In genomic region chr12:102225165-102225564, GRCm38 (mm10) we compare ENCODE assay signal across 27 mouse cellular contexts. TPM values are rescaled to one million over a fixed set of nuclear protein-coding genes. Genes with fewer than 3 reads are reported as not detected.
DNase-seq lines count a peak whose midpoint lies in the region; ATAC-seq lines count a peak whose summit lies in the region.
"Had no signal": no experiment of that assay in that cellular context is flagged by ENCODE, and none has a peak within 500 bp of the region (broad histone marks: within the 10 kb centered on the region; RNA-seq: fewer than 3 reads in every experiment).

No protein-coding gene starts in this region.

- WGBS in forebrain, embryonic 14.5 days: 42% methylated on average over 3 of the region's 3 CpGs
- 53% methylated on average over 3 of the region's 3 CpGs for WGBS in forebrain, embryonic 13.5 days

- H3K4me3 ChIP-seq in forebrain, embryonic 14.5 days (ENCODE audit: low read depth, low read length): no peak overlapping the region
- H3K4me3 ChIP-seq in forebrain, embryonic 13.5 days: no peak overlapping the region
- H3K4me3 ChIP-seq: embryonic facial prominence, embryonic 10.5 days; embryonic facial prominence, embryonic 15.5 days; heart, embryonic 10.5 days; hindbrain, embryonic 10.5 days; hindbrain, embryonic 15.5 days; intestine, embryonic 15.5 days; liver, embryonic 15.5 days; lung, embryonic 15.5 days; midbrain, embryonic 10.5 days; midbrain, embryonic 15.5 days had no signal

- no peaks in the 10 kb centered on the region for H3K4me1 ChIP-seq in forebrain, embryonic 14.5 days (ENCODE audit: control insufficient read depth, insufficient read depth, low read length)
- no peaks in the 10 kb centered on the region for H3K4me1 ChIP-seq in forebrain, embryonic 13.5 days
- H3K4me1 ChIP-seq: embryonic facial prominence, embryonic 10.5 days; embryonic facial prominence, embryonic 15.5 days; heart, embryonic 10.5 days; hindbrain, embryonic 10.5 days; hindbrain, embryonic 15.5 days; intestine, embryonic 15.5 days; liver, embryonic 15.5 days; lung, embryonic 15.5 days; midbrain, embryonic 10.5 days; midbrain, embryonic 15.5 days had no signal

- no peak overlapping the region for H3K27ac ChIP-seq in forebrain, embryonic 14.5 days (ENCODE audit: low read depth, low read length)
- H3K27ac ChIP-seq in forebrain, embryonic 13.5 days: no peak overlapping the region
- H3K27ac ChIP-seq: embryonic facial prominence, embryonic 10.5 days; embryonic facial prominence, embryonic 15.5 days; heart, embryonic 10.5 days; hindbrain, embryonic 10.5 days; hindbrain, embryonic 15.5 days; intestine, embryonic 15.5 days; liver, embryonic 15.5 days; lung, embryonic 15.5 days; midbrain, embryonic 10.5 days; midbrain, embryonic 15.5 days had no signal

- no peaks in the 10 kb centered on the region for H3K27me3 ChIP-seq in forebrain, embryonic 14.5 days (replicated peaks; ENCODE audit: control insufficient read depth, insufficient read depth, low read length)
- no peaks in the 10 kb centered on the region for H3K27me3 ChIP-seq in forebrain, embryonic 13.5 days
- H3K27me3 ChIP-seq: embryonic facial prominence, embryonic 15.5 days; hindbrain, embryonic 15.5 days; intestine, embryonic 15.5 days; liver, embryonic 15.5 days; lung, embryonic 15.5 days; midbrain, embryonic 15.5 days had no signal

- DNase-seq in forebrain, embryonic 14.5 days (ENCODE audit: low spot score): peak; percentile 64
- peak; percentile 34 for DNase-seq in heart, postnatal 4 days
- DNase-seq in heart, adult 9 months (ENCODE audit: low spot score in 2 of 2): no peak
- DNase-seq in lung, postnatal 10 days: peak; percentile 46
- no peak for DNase-seq in lung, postnatal 25 days (ENCODE audit: low spot score)
- no peak for DNase-seq in spleen, postnatal 36 days (ENCODE audit: low spot score in 2 of 2)
- DNase-seq: adrenal gland, postnatal 14 days; cerebellum, adult 11-12 months; cerebellum, adult 9-11 months; gastrocnemius, postnatal 10 days; kidney, adult 2 months; kidney, postnatal 4 days; right cerebral cortex, postnatal 25 days; thymus, adult 2 months; thymus, postnatal 4 days had no signal

- ATAC-seq in forebrain, embryonic 14.5 days: no peak; the same call in 1 of the 2 replicates
- no peak for ATAC-seq in forebrain, embryonic 13.5 days
- ATAC-seq: intestine, embryonic 15.5 days; midbrain, embryonic 15.5 days had no signal

- no peaks in the 10 kb centered on the region for H3K36me3 ChIP-seq in forebrain, embryonic 14.5 days (ENCODE audit: control insufficient read depth, insufficient read depth, low read length)
- no peaks in the 10 kb centered on the region for H3K36me3 ChIP-seq in forebrain, embryonic 13.5 days (ENCODE audit: poor library complexity, severe bottlenecking)
- H3K36me3 ChIP-seq: embryonic facial prominence, embryonic 10.5 days; embryonic facial prominence, embryonic 15.5 days; G1E; heart, embryonic 10.5 days; hindbrain, embryonic 10.5 days; hindbrain, embryonic 15.5 days; intestine, embryonic 15.5 days; liver, embryonic 15.5 days; lung, embryonic 15.5 days; midbrain, embryonic 10.5 days; midbrain, embryonic 15.5 days had no signal

- H3K4me2 ChIP-seq in forebrain, embryonic 14.5 days (ENCODE audit: low read length): no peak overlapping the region
- H3K4me2 ChIP-seq in forebrain, embryonic 13.5 days: no peak overlapping the region
- H3K4me2 ChIP-seq: embryonic facial prominence, embryonic 15.5 days; hindbrain, embryonic 15.5 days; intestine, embryonic 15.5 days; liver, embryonic 15.5 days; lung, embryonic 15.5 days; midbrain, embryonic 15.5 days had no signal

- H3K9me3 ChIP-seq in forebrain, embryonic 14.5 days (replicated peaks; ENCODE audit: control insufficient read depth, low read length): no peaks in the 10 kb centered on the region
- no peaks in the 10 kb centered on the region for H3K9me3 ChIP-seq in forebrain, embryonic 13.5 days (replicated peaks)
- H3K9me3 ChIP-seq: embryonic facial prominence, embryonic 10.5 days; embryonic facial prominence, embryonic 15.5 days; G1E; heart, embryonic 10.5 days; hindbrain, embryonic 10.5 days; hindbrain, embryonic 15.5 days; intestine, embryonic 15.5 days; liver, embryonic 15.5 days; lung, embryonic 15.5 days; midbrain, embryonic 10.5 days; midbrain, embryonic 15.5 days had no signal

- H3K9ac ChIP-seq in forebrain, embryonic 14.5 days (ENCODE audit: low read length): no peak overlapping the region
- H3K9ac ChIP-seq in forebrain, embryonic 13.5 days: no peak overlapping the region
- H3K9ac ChIP-seq: embryonic facial prominence, embryonic 15.5 days; hindbrain, embryonic 15.5 days; intestine, embryonic 15.5 days; liver, embryonic 15.5 days; lung, embryonic 15.5 days; midbrain, embryonic 15.5 days had no signal

RNA-seq across cellular contexts. Expression of gene Rin3, which starts 57.7 kb away (rescaled TPM):
- polyA plus RNA-seq in forebrain, embryonic 14.5 days (2014; fragmentation: Nextera tagmentation; extraction: Ambion mirVana): 1.9 and 2.9 TPM in 2 replicates
- polyA plus RNA-seq in forebrain, embryonic 13.5 days (2015; fragmentation: Nextera tagmentation; extraction: Ambion mirVana): 2.0 TPM in 2 replicates
- total RNA-seq in heart, postnatal 4 days (2021): 10 to 100 TPM; 21.1 to 21.5 TPM

Comparison
In these comparisons a context has a peak if more than half of its experiments do, and no peak if none do; other contexts are left out.
1. DNase-seq: peak in forebrain, embryonic 14.5 days (single experiment), heart, postnatal 4 days (single experiment) and lung, postnatal 10 days (single experiment); none in heart, adult 9 months (0 of 2), lung, postnatal 25 days (single experiment) and spleen, postnatal 36 days (0 of 2).